Mouse (Mus musculus) heart, postnatal 0 days (tissue): ENCODE measurements around the gene Gpm6a. TPM values are rescaled to one million over a fixed set of nuclear protein-coding genes. Genes with fewer than 3 reads are reported as not detected.

ENCODE experiments used
- ATAC-seq: fragments of 200-750 bp; cut with Nextera tagmentation; 2 replicates; pipeline ENCODE4 v1.8.0; 2017; ENCODE audit warnings: low read depth, moderate number of reproducible peaks, moderate library complexity; ENCODE audit not compliant: insufficient read depth
- DNase-seq: peaks from one replicate; pipeline ENCODE4 v3.0.0-alpha.2; 2016; ENCODE audit warnings: low spot score
- H3K27ac ChIP-seq: fragments of 300-500 bp; sonication (generic); 2 replicates; pipeline ENCODE4 v1.5.1; 2014; ENCODE audit warnings: low read depth, mild to moderate bottlenecking
- H3K27me3 ChIP-seq: fragments of 300-500 bp; sonication (generic); 2 replicates; pipeline ENCODE4 v1.6.1; 2014; ENCODE audit warnings: low read length, mixed read lengths; ENCODE audit not compliant: control insufficient read depth, insufficient read depth
- H3K36me3 ChIP-seq: fragments of 300-500 bp; sonication (generic); replicated peaks from 2 replicates; pipeline ENCODE4 v1.6.1; 2014; ENCODE audit warnings: low read length, mixed read lengths; ENCODE audit not compliant: control insufficient read depth, insufficient read depth
- H3K4me1 ChIP-seq: fragments of 300-500 bp; sonication (generic); 2 replicates; pipeline ENCODE4 v1.6.1; 2014; ENCODE audit warnings: antibody characterized with exemption; ENCODE audit not compliant: control insufficient read depth, insufficient read depth
- H3K4me2 ChIP-seq: fragments of 300-500 bp; sonication (generic); 2 replicates; pipeline ENCODE4 v1.6.1; 2014; ENCODE audit warnings: low read depth, mild to moderate bottlenecking, low read length, moderate library complexity
- H3K4me3 ChIP-seq: fragments of 300-500 bp; sonication (generic); 2 replicates; pipeline ENCODE4 v1.5.1; 2014; ENCODE audit warnings: low read depth, low read length
- H3K9ac ChIP-seq: fragments of 300-500 bp; sonication (generic); replicated peaks from 2 replicates; pipeline ENCODE4 v1.6.1; 2014; ENCODE audit warnings: low read depth, low read length, mixed read lengths
- H3K9me3 ChIP-seq: fragments of 300-500 bp; sonication (generic); replicated peaks from 2 replicates; pipeline ENCODE4 v1.6.1; 2016; ENCODE audit warnings: low read length; ENCODE audit not compliant: control insufficient read depth
- CTCF ChIP-seq: IDR thresholded peaks from 2 replicates; pipeline ENCODE4 v1.5.1; 2016; ENCODE audit warnings: antibody characterized with exemption, control low read depth, low read depth
- EP300 ChIP-seq: IDR thresholded peaks from 2 replicates; pipeline ENCODE4 v1.6.1; 2016; ENCODE audit warnings: antibody characterized with exemption, low read depth
- WGBS: fragments of 180-500 bp; shearing (Covaris S2); extraction: QIAGEN DNeasy Blood & Tissue Kit; methylation state at CpG from one replicate; pipeline ENCODE4 v1.1.7; 2014; 5-methylcytosine and 5-hydroxymethylcytosine counted together
- polyA plus RNA-seq: library from polyadenylated mRNA; unstranded; fragments of >200 nt; fragmentation: Nextera tagmentation; extraction: Ambion mirVana; gene quantifications from 2 replicates; pipeline ENCODE4 v1.2.1, GENCODE M21; 2015
- total RNA-seq: library from RNA; depleted of rRNA; stranded (reverse); fragments of >200 nt; gene quantifications from 2 replicates; pipeline ENCODE4 v1.2.3, GENCODE M21; 2014; ENCODE audit warnings: low replicate concordance

Gene Gpm6a
- total and polyA plus RNA-seq, 2 experiments from 2014 or later: 4.8 to 16.8 TPM

- H3K36me3 ChIP-seq: no peaks in the 10 kb centered on the region
- no peaks in the 10 kb centered on the region for H3K9me3 ChIP-seq
- no peak for DNase-seq
- TF ChIP-seq CTCF: no peak
- no peak for TF ChIP-seq EP300
- WGBS: 52% methylated on average over 3 of the region's 3 CpGs
- ATAC-seq: no peak
- no peaks in the 10 kb centered on the region for H3K27me3 ChIP-seq
- no peak overlapping the region for H3K4me2 ChIP-seq
- H3K4me1 ChIP-seq: no peaks in the 10 kb centered on the region
- no peak overlapping the region for H3K27ac ChIP-seq
- no peak overlapping the region for H3K9ac ChIP-seq
- H3K4me3 ChIP-seq: no peak overlapping the region
Observed at GRCm38 (mm10) chr8:54957506-54957905, 2.9 kb downstream of the Gpm6a start.

GRCm38 (mm10) chr8:54961571-54961970 lies 6.9 kb downstream of the Gpm6a start:
- no peak overlapping the region for H3K4me3 ChIP-seq

GRCm38 (mm10) chr8:54975020-54975419 lies 20.4 kb downstream of the Gpm6a start:
- Histone ChIP-seq H3K27me3 (no peaks in the 10 kb centered on the region), H3K9me3 (no peaks in the 10 kb centered on the region), H3K4me1 (no peaks in the 10 kb centered on the region), H3K9ac (no peak overlapping the region), H3K4me3 (no peak overlapping the region), H3K27ac (no peak overlapping the region), H3K36me3 (no peaks in the 10 kb centered on the region), H3K4me2 (no peak overlapping the region)
- WGBS: 59% methylated on average over 1 of the region's 1 CpGs
- DNase-seq (no peak), ATAC-seq (no peak)
- TF ChIP-seq CTCF (no peak), EP300 (no peak)

More at GRCm38 (mm10) chr8:54961571-54961970, 6.9 kb downstream of the Gpm6a start:
- TF ChIP-seq CTCF (no peak), EP300 (no peak)
- H3K4me1 ChIP-seq: no peaks in the 10 kb centered on the region
- H3K27ac ChIP-seq: no peak overlapping the region
- no peaks in the 10 kb centered on the region for H3K27me3 ChIP-seq
- no peak overlapping the region for H3K9ac ChIP-seq
- ATAC-seq (no peak), DNase-seq (no peak)
- H3K9me3 ChIP-seq: no peaks in the 10 kb centered on the region
- no peak overlapping the region for H3K4me2 ChIP-seq
- no peaks in the 10 kb centered on the region for H3K36me3 ChIP-seq

- 71% methylated on average over 2 of the region's 2 CpGs for WGBS
- ATAC-seq: no peak
- no peak overlapping the region for H3K4me3 ChIP-seq
- no peak overlapping the region for H3K9ac ChIP-seq
- TF ChIP-seq CTCF (no peak), EP300 (no peak)
- H3K9me3 ChIP-seq: no peaks in the 10 kb centered on the region
- no peak for DNase-seq
- H3K4me1 ChIP-seq: no peaks in the 10 kb centered on the region
- H3K4me2 ChIP-seq: no peak overlapping the region
- H3K27ac ChIP-seq: no peak overlapping the region
- H3K27me3 ChIP-seq: no peaks in the 10 kb centered on the region
- H3K36me3 ChIP-seq: no peaks in the 10 kb centered on the region
Observed at GRCm38 (mm10) chr8:54975506-54975905, 20.9 kb downstream of the Gpm6a start.

- no peak overlapping the region for H3K9ac ChIP-seq
- no peaks in the 10 kb centered on the region for H3K4me1 ChIP-seq
- H3K27me3 ChIP-seq: no peaks in the 10 kb centered on the region
- no peak for TF ChIP-seq CTCF
- TF ChIP-seq EP300: no peak
- no peak overlapping the region for H3K4me3 ChIP-seq
- no peak overlapping the region for H3K27ac ChIP-seq
- ATAC-seq (no peak), DNase-seq (no peak)
- H3K9me3 ChIP-seq: no peaks in the 10 kb centered on the region
- 79% methylated on average over 2 of the region's 2 CpGs for WGBS
- no peaks in the 10 kb centered on the region for H3K36me3 ChIP-seq
- no peak overlapping the region for H3K4me2 ChIP-seq
Observed at GRCm38 (mm10) chr8:54975927-54976326, 21.3 kb downstream of the Gpm6a start.

GRCm38 (mm10) chr8:54976663-54977062 lies 22.0 kb downstream of the Gpm6a start:
- no peak overlapping the region for H3K9ac ChIP-seq
- no peak for ATAC-seq
- H3K36me3 ChIP-seq: no peaks in the 10 kb centered on the region
- DNase-seq: no peak
- no peak overlapping the region for H3K4me3 ChIP-seq
- H3K27ac ChIP-seq: no peak overlapping the region
- WGBS: 39% methylated on average over 1 of the region's 1 CpGs
- no peaks in the 10 kb centered on the region for H3K27me3 ChIP-seq
- H3K4me2 ChIP-seq: no peak overlapping the region
- no peaks in the 10 kb centered on the region for H3K4me1 ChIP-seq
- no peaks in the 10 kb centered on the region for H3K9me3 ChIP-seq
- TF ChIP-seq EP300 (no peak), CTCF (no peak)
